Mouse (Mus musculus) midbrain, embryonic 16.5 days (tissue): Measurements from ENCODE around the gene Camta1. TPM values are rescaled to one million over a fixed set of nuclear protein-coding genes. Genes with fewer than 3 reads are reported as not detected.

Source experiments
- ATAC-seq: fragments of 200-750 bp; cut with Nextera tagmentation; 2 replicates; pipeline ENCODE4 v1.8.0; 2017; ENCODE audit warnings: moderate TSS enrichment
- H3K27ac ChIP-seq: fragments of 300-500 bp; sonication (generic); 2 replicates; pipeline ENCODE4 v1.5.1; 2014; ENCODE audit warnings: mild to moderate bottlenecking, low read length, mixed read lengths
- H3K27me3 ChIP-seq: fragments of 300-500 bp; sonication (generic); 2 replicates; pipeline ENCODE4 v1.6.1; 2014; ENCODE audit warnings: low read depth, low read length, mixed read lengths; ENCODE audit not compliant: control insufficient read depth, insufficient read depth
- H3K36me3 ChIP-seq: fragments of 300-500 bp; sonication (generic); 2 replicates; pipeline ENCODE4 v1.6.1; 2014; ENCODE audit warnings: mild to moderate bottlenecking, low read length, moderate library complexity, mixed read lengths; ENCODE audit not compliant: control insufficient read depth, insufficient read depth
- H3K4me1 ChIP-seq: fragments of 300-500 bp; sonication (generic); 2 replicates; pipeline ENCODE4 v1.6.1; 2014; ENCODE audit warnings: mild to moderate bottlenecking, low read length, mixed read lengths; ENCODE audit not compliant: control insufficient read depth, insufficient read depth
- H3K4me2 ChIP-seq: fragments of 300-500 bp; sonication (generic); 2 replicates; pipeline ENCODE4 v1.6.1; 2014; ENCODE audit warnings: mild to moderate bottlenecking, low read length, mixed read lengths
- H3K4me3 ChIP-seq: fragments of 300-500 bp; sonication (generic); 2 replicates; pipeline ENCODE4 v1.5.1; 2014; ENCODE audit warnings: low read depth, mild to moderate bottlenecking, low read length, moderate library complexity, mixed read lengths
- H3K9ac ChIP-seq: fragments of 300-500 bp; sonication (generic); 2 replicates; pipeline ENCODE4 v1.6.1; 2014; ENCODE audit warnings: low read depth, low read length, mixed read lengths
- H3K9me3 ChIP-seq: fragments of 300-500 bp; sonication (generic); replicated peaks from 2 replicates; pipeline ENCODE4 v1.6.1; 2014; ENCODE audit warnings: mild to moderate bottlenecking, low read length, mixed read lengths; ENCODE audit not compliant: control insufficient read depth, poor library complexity, severe bottlenecking
- WGBS: fragments of 180-500 bp; shearing (Covaris S2); extraction: QIAGEN DNeasy Blood & Tissue Kit; methylation state at CpG from one replicate; pipeline ENCODE4 v1.1.7; 2014; 5-methylcytosine and 5-hydroxymethylcytosine counted together
- polyA plus RNA-seq: library from polyadenylated mRNA; unstranded; fragments of >200 nt; fragmentation: Nextera tagmentation; extraction: Ambion mirVana; gene quantifications from 2 replicates; pipeline ENCODE4 v1.2.1, GENCODE M21; 2015

Camta1 gene
- polyA plus RNA-seq, 1 experiment from 2014 or later: 159 TPM

DNA sequence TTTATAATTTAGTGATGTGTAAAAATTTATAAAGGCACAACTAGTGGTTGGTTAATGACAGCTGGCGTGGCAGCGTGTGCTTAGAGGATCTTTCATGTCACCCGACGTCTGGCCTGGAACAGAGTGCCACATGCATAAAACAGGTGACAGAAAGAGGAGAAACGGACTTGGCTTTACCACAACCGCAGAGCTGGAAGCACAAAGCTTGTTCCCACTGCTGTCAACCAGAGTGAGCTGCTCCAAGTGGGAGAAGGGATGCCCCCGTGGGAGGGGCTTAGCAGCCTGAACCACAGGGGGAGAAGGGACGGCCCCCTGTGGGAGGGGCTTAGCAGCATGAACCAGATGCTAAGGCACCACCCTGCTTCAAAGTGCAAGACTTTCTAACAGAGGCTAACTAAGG is 452.9 kb downstream of the Camta1 start:
- H3K27ac ChIP-seq: no peak overlapping the region
- H3K27me3 ChIP-seq: no peaks in the 10 kb centered on the region
- H3K4me2 ChIP-seq: no peak overlapping the region
- H3K36me3 ChIP-seq: no peaks in the 10 kb centered on the region
- peaks cover 16% of the 10 kb centered on the region for H3K4me1 ChIP-seq
- 53% methylated on average over 8 of the region's 8 CpGs for WGBS
- ATAC-seq: no peak
- H3K4me3 ChIP-seq: no peak overlapping the region
- no peak overlapping the region for H3K9ac ChIP-seq
- 0 out of 2 replicates have a peak, but pooled peaks cover 3% of the 10 kb centered on the region for H3K9me3 ChIP-seq

- H3K36me3 ChIP-seq: no peaks in the 10 kb centered on the region
- no peak overlapping the region for H3K27ac ChIP-seq
- H3K4me1 ChIP-seq: peaks cover 16% of the 10 kb centered on the region
- no peaks in the 10 kb centered on the region for H3K27me3 ChIP-seq
- no peak overlapping the region for H3K4me2 ChIP-seq
- no peak overlapping the region for H3K9ac ChIP-seq
- H3K9me3 ChIP-seq: 0 out of 2 replicates have a peak, but pooled peaks cover 3% of the 10 kb centered on the region
- no peak for ATAC-seq
- no peak overlapping the region for H3K4me3 ChIP-seq
- 96% methylated on average over 4 of the region's 4 CpGs for WGBS
These were observed 453.4 kb downstream of the Camta1 start for GRCm38 (mm10) chr4:151408246-151408645.

DNA sequence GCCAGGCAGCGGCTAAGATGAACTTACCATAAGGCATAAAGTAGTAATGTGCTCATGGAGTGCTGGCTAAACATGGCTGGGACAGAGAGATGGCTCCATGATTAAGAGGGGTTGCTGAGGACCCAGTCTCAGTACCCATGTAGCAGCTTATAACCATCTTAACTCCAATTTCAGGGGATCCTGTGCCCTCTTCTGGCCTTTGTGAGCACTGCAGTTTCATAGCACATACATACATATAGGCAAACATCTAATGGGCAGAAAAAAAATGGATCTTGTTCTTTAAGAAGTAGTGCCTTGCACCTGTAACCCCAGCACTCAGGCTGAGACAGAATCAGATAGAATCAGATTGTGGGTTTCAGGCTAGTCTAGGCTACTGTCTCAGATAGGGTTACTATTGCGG is 454.5 kb downstream of the Camta1 start:
- 98% methylated on average over 2 of the region's 2 CpGs for WGBS
- Histone ChIP-seq H3K9ac (no peak overlapping the region), H3K9me3 (0 out of 2 replicates have a peak, but pooled peaks cover 3% of the 10 kb centered on the region), H3K27ac (no peak overlapping the region), H3K36me3 (no peaks in the 10 kb centered on the region), H3K4me2 (no peak overlapping the region), H3K27me3 (no peaks in the 10 kb centered on the region), H3K4me3 (no peak overlapping the region), H3K4me1 (peaks cover 8% of the 10 kb centered on the region)
- ATAC-seq: no peak

- Histone ChIP-seq H3K27ac (no peak overlapping the region), H3K4me1 (0 out of 2 replicates have a peak, but pooled peaks cover 2% of the 10 kb centered on the region), H3K9ac (no peak overlapping the region), H3K36me3 (no peaks in the 10 kb centered on the region), H3K4me3 (no peak overlapping the region), H3K4me2 (no peak overlapping the region), H3K9me3 (0 out of 2 replicates have a peak, but pooled peaks cover 3% of the 10 kb centered on the region), H3K27me3 (no peaks in the 10 kb centered on the region)
- ATAC-seq: no peak
- WGBS: 71% methylated on average over 17 of the region's 17 CpGs
These were observed 457.0 kb downstream of the Camta1 start for GRCm38 (mm10) chr4:151404581-151405256.

DNA sequence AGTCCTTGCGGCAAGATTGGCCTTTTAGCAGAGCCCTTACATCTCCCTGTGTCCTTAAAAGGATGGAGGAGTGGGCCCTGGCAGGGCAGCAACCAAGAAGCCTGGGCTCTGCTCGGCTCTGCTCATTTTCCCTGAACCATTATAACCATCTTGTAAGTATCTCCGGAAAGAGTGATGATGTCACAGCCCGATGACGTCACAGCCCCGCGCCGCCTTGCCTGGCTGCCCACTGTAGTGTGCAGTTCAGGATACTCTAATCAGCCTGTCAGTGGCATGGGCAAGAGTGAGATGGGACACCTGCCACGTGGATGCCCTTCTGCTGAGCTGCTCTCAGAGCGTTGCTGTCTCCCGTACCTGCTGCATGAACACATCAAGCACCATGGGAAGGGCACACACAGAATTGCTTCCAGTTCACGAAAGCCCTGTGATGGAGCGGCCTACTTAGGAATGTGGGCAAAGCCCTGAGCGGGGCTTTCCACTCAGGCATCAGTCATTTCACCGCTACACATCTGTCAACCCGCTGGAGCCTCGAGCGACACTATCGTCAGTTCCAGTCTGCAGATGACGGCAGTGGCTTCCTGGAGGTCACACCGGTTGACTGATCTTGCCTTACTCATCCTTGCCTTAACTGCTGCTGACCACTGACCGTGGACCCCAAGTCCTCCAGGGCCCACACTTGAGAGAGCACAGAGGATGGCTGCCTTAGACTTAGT is 459.8 kb downstream of the Camta1 start:
- no peak overlapping the region for H3K9ac ChIP-seq
- 85% methylated on average over 22 of the region's 22 CpGs for WGBS
- no peak overlapping the region for H3K4me2 ChIP-seq
- no peaks in the 10 kb centered on the region for H3K27me3 ChIP-seq
- H3K4me3 ChIP-seq: no peak overlapping the region
- no peak for ATAC-seq
- H3K36me3 ChIP-seq: no peaks in the 10 kb centered on the region
- 0 out of 2 replicates have a peak, but pooled peaks cover 2% of the 10 kb centered on the region for H3K4me1 ChIP-seq
- peak overlapping the region; percentile 42; the same call in 1 of the 2 replicates for H3K27ac ChIP-seq
- H3K9me3 ChIP-seq: no peaks in the 10 kb centered on the region

- Histone ChIP-seq H3K4me1 (peaks cover 8% of the 10 kb centered on the region; the same call in 1 of the 2 replicates), H3K27me3 (no peaks in the 10 kb centered on the region), H3K27ac (peak overlapping the region; percentile 42; the same call in 1 of the 2 replicates), H3K9ac (no peak overlapping the region), H3K9me3 (no peaks in the 10 kb centered on the region), H3K36me3 (no peaks in the 10 kb centered on the region), H3K4me2 (no peak overlapping the region), H3K4me3 (no peak overlapping the region)
- 54% methylated on average over 7 of the region's 7 CpGs for WGBS
- ATAC-seq: peak; percentile 81
These were observed 465.1 kb downstream of the Camta1 start for GRCm38 (mm10) chr4:151396536-151396935.

- Histone ChIP-seq H3K9me3 (no peaks in the 10 kb centered on the region), H3K9ac (no peak overlapping the region), H3K36me3 (no peaks in the 10 kb centered on the region), H3K4me1 (peaks cover 31% of the 10 kb centered on the region), H3K4me3 (no peak overlapping the region), H3K4me2 (no peak overlapping the region), H3K27ac (no peak overlapping the region; the same call in 1 of the 2 replicates), H3K27me3 (no peaks in the 10 kb centered on the region)
- no peak for ATAC-seq
- 52% methylated on average over 11 of the region's 11 CpGs for WGBS
These were observed 472.3 kb downstream of the Camta1 start for GRCm38 (mm10) chr4:151389345-151389744.

DNA sequence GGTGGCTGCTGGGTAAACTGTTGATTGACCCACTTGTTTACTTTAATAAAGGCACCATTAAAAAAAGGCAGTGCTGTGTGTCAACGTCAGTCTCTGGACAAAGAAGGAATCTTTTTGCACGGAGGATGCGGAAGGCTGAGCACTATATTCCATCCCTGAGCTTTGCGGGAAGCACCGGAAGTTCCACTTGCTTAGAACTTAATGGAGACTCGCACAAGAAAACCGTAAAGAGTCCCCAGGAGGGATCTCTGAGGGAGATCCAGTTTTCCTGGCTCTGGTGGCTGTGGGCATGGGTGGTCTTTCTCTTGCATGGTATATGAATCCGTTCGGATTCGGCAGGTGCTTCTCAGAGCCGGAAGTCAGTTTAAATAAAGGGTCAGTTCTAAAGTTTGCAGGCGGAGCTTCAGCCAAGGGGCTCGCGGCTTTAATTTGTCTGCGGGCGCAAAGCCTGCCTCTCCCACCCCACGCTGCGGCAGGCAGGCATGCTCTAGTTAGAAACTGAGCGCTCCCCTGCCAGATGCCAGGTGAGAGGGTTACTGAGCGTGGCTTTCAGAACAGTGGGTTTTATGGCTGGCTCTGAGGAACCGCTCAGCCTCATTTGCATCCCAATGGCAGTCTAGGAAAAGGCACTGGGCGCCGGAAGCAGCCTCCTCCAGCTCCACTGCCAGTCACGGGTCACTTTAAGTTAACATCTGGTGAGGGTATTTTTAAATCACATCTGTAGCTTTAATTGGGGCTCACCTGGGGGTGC is 474.8 kb downstream of the Camta1 start:
- no peak for ATAC-seq
- Histone ChIP-seq H3K4me1 (peaks cover 28% of the 10 kb centered on the region), H3K4me2 (peak overlapping the region; percentile 67), H3K27me3 (no peaks in the 10 kb centered on the region), H3K9me3 (no peaks in the 10 kb centered on the region), H3K9ac (peak overlapping the region; percentile 39), H3K27ac (peak overlapping the region; percentile 41; the same call in 1 of the 2 replicates), H3K4me3 (peak overlapping the region; percentile 34), H3K36me3 (no peaks in the 10 kb centered on the region)
- 1% methylated on average over 24 of the region's 24 CpGs for WGBS
